In the genomic region with DNA sequence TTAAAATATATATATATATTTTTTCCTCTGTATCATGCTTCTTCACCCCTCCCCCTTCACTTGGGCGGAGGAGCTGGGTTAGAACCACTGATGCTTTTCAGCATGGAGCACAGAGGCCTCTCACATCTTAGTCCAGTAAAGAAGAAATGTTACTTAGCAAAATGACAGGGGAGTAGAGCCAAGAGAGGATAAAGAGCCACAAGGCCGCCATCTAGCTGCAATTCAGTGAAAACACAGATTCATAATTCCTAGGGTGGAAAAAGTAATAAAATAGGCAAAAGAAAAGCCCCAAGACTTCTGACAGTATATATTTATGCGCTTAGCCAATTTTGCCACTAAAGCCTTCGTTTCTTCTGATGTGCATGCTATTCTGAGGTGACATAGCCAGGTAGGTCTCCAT, we compare ENCODE assay signal across 11 mouse cellular contexts.
DNase-seq lines count a peak whose midpoint lies in the region; ATAC-seq and TF ChIP-seq lines count a peak whose summit lies in the region.
"Had no signal": no experiment of that assay in that cellular context is flagged by ENCODE, and none has a peak within 500 bp of the region (broad histone marks: within the 10 kb centered on the region; RNA-seq: fewer than 3 reads in every experiment).

No protein-coding gene starts in this region.

- H3K27me3 ChIP-seq in hindbrain, embryonic 10.5 days (ENCODE audit: insufficient read depth, poor library complexity, severe bottlenecking): no peaks in the 10 kb centered on the region
- H3K27me3 ChIP-seq in hindbrain, embryonic 11.5 days (ENCODE audit: control insufficient read depth, insufficient read depth, low read length): no peaks in the 10 kb centered on the region
- H3K27me3 ChIP-seq in lung, postnatal 0 days (replicated peaks; ENCODE audit: insufficient read depth, low read length): no peaks in the 10 kb centered on the region

- no peak for TF ChIP-seq EP300 in lung, postnatal 0 days (IDR thresholded peaks at IDR 0.05)

- H3K9me3 ChIP-seq in hindbrain, embryonic 10.5 days: no peaks in the 10 kb centered on the region
- H3K9me3 ChIP-seq in hindbrain, embryonic 11.5 days (ENCODE audit: control insufficient read depth, low read length): no peaks in the 10 kb centered on the region
- no peaks in the 10 kb centered on the region for H3K9me3 ChIP-seq in lung, postnatal 0 days (ENCODE audit: low read length)
- H3K9me3 ChIP-seq: G1E had no signal

- no peak for DNase-seq in hindbrain, embryonic 10.5 days (ENCODE audit: low spot score)
- DNase-seq in hindbrain, embryonic 11.5 days (ENCODE audit: low spot score): no peak
- peak; percentile 29 for DNase-seq in lung, postnatal 0 days (ENCODE audit: low spot score)
- DNase-seq in lung, adult 18-20 months: no peak
- peak; percentile 78 for DNase-seq in brain, adult 2 months (ENCODE audit: low read depth, low spot score)
- DNase-seq in mesoderm, embryonic 11.5 days (ENCODE audit: low read depth, low spot score): peak; percentile 17
- no peak for DNase-seq in frontal cortex, postnatal 14 days (ENCODE audit: low spot score in 2 of 2)
- DNase-seq in cerebellum, adult 11-12 months: no peak
- DNase-seq: heart, postnatal 10 days; thymus, postnatal 4 days had no signal

- H3K9ac ChIP-seq in hindbrain, embryonic 11.5 days (ENCODE audit: low read depth, low read length): no peak overlapping the region
- no peak overlapping the region for H3K9ac ChIP-seq in lung, postnatal 0 days (replicated peaks; ENCODE audit: low read depth)

- H3K4me1 ChIP-seq in hindbrain, embryonic 10.5 days (replicated peaks): peaks cover 62% of the 10 kb centered on the region
- H3K4me1 ChIP-seq in hindbrain, embryonic 11.5 days (replicated peaks; ENCODE audit: control insufficient read depth, insufficient read depth, low read length): 0 out of 2 replicates have a peak, but pooled peaks cover 3% of the 10 kb centered on the region
- no peaks in the 10 kb centered on the region for H3K4me1 ChIP-seq in lung, postnatal 0 days (ENCODE audit: insufficient read depth, low read depth, low read length)

- 0 out of 2 replicates have a peak overlapping the region, but pooled peaks have one; percentile 44 for H3K4me3 ChIP-seq in hindbrain, embryonic 10.5 days
- no peak overlapping the region for H3K4me3 ChIP-seq in hindbrain, embryonic 11.5 days (ENCODE audit: low read depth, low read length)
- H3K4me3 ChIP-seq in lung, postnatal 0 days (ENCODE audit: low read depth, low read length): no peak overlapping the region

- ATAC-seq in hindbrain, embryonic 11.5 days (ENCODE audit: low FRiP score): no peak
- ATAC-seq in lung, postnatal 0 days: no peak

- 76% methylated on average over 4 of the region's 4 CpGs for WGBS in hindbrain, embryonic 10.5 days
- 75% methylated on average over 4 of the region's 4 CpGs for WGBS in hindbrain, embryonic 11.5 days
- 81% methylated on average over 4 of the region's 4 CpGs for WGBS in lung, postnatal 0 days

- peak; percentile 53 for TF ChIP-seq CTCF in lung, postnatal 0 days (IDR thresholded peaks at IDR 0.05)

- no peaks in the 10 kb centered on the region for H3K36me3 ChIP-seq in hindbrain, embryonic 10.5 days
- no peaks in the 10 kb centered on the region for H3K36me3 ChIP-seq in hindbrain, embryonic 11.5 days (ENCODE audit: control insufficient read depth, insufficient read depth, low read length)
- no peaks in the 10 kb centered on the region for H3K36me3 ChIP-seq in lung, postnatal 0 days (ENCODE audit: insufficient read depth, low read length)

- 0 out of 2 replicates have a peak overlapping the region, but pooled peaks have one; percentile 35 for H3K27ac ChIP-seq in hindbrain, embryonic 10.5 days
- H3K27ac ChIP-seq in hindbrain, embryonic 11.5 days (ENCODE audit: low read depth, low read length): no peak overlapping the region
- H3K27ac ChIP-seq in lung, postnatal 0 days (ENCODE audit: low read length): no peak overlapping the region

- H3K4me2 ChIP-seq in hindbrain, embryonic 11.5 days (replicated peaks; ENCODE audit: low read depth, low read length): no peak overlapping the region
- H3K4me2 ChIP-seq in lung, postnatal 0 days (replicated peaks; ENCODE audit: low read depth, low read length): no peak overlapping the region

Comparison
In these comparisons a context has a peak if more than half of its experiments do, and no peak if none do; other contexts are left out.
1. DNase-seq: peak in lung, postnatal 0 days (single experiment), brain, adult 2 months (single experiment) and mesoderm, embryonic 11.5 days (single experiment); none in hindbrain, embryonic 10.5 days (single experiment), hindbrain, embryonic 11.5 days (single experiment), lung, adult 18-20 months (0 of 2), frontal cortex, postnatal 14 days (0 of 2) and cerebellum, adult 11-12 months (single experiment).